Mouse (Mus musculus): ENCODE results near the gene Fam166b.
A peak's percentile ranks its signal among the peaks of the same experiment; 100 is the strongest.

GRCm38 (mm10) chr4:43420305-43420704 lies 8.6 kb downstream of the Fam166b start:
- TF ChIP-seq POLR2A (IDR thresholded peaks at IDR 0.05; ENCODE audit: low read depth, low read length) (no peak), JUN (IDR thresholded peaks at IDR 0.05; ENCODE audit: insufficient read depth, low read depth, low read length) (no peak), MEF2A (IDR thresholded peaks at IDR 0.05; ENCODE audit: borderline replicate concordance, low read depth, low read length) (no peak), CHD1 (IDR thresholded peaks at IDR 0.05; ENCODE audit: low read depth, low read length) (no peak), CTCF (conservative IDR thresholded peaks at IDR 0.05 in 1 of 2, IDR thresholded peaks at IDR 0.05 in 1 of 2; ENCODE audit: low read depth in 2 of 2, low read length in 2 of 2) (peak; percentile 75 to 93), EP300 (IDR thresholded peaks at IDR 0.05; ENCODE audit: low read length) (no peak), BHLHE40 (IDR thresholded peaks at IDR 0.05; ENCODE audit: low read depth, low read length) (no peak), UBTF (IDR thresholded peaks at IDR 0.05; ENCODE audit: low read depth, low read length) (no peak), NRF1 (IDR thresholded peaks at IDR 0.05; ENCODE audit: low read depth, low read length) (no peak), POLR2AphosphoS2 (IDR thresholded peaks at IDR 0.05; ENCODE audit: low read depth, low read length) (no peak), ETS1 (conservative IDR thresholded peaks at IDR 0.05; ENCODE audit: low read depth, low read length) (no peak), KAT2A (IDR thresholded peaks at IDR 0.05; ENCODE audit: insufficient replicate concordance, low read length) (no peak), E2F4 (IDR thresholded peaks at IDR 0.05; ENCODE audit: insufficient replicate concordance, low read depth, low read length) (no peak), ELF1 (IDR thresholded peaks at IDR 0.05; ENCODE audit: low read depth, low read length) (no peak)
